Mouse (Mus musculus): ENCODE data around the gene Spred1. TPM values are rescaled to one million over a fixed set of nuclear protein-coding genes. Genes with fewer than 3 reads are reported as not detected.
A peak's percentile ranks its signal among the peaks of the same experiment; 100 is the strongest.

The Spred1 gene
- total RNA-seq, 2 experiments from 2014 or later, result 53.4 to 58.2 TPM

Small RNA genes lying within 50 kb of the gene (microRNA-seq; reads per million reads assigned to microRNA genes)
- gene Mir674, result 5,718 reads per million, percentile 91 among the genes with 10 or more reads in this experiment

Other genes starting within 250 kb of the Spred1 start
- gene Tmco5, start 242.7 kb upstream of the Spred1 start, total RNA-seq (2021), result under 1 TPM; 0.34 to 0.72 TPM
- gene Fam98b, start 128.4 kb downstream of the Spred1 start, total RNA-seq (2021), result 10 to 100 TPM; 63.0 to 63.1 TPM
- gene Rasgrp1, start 221.6 kb downstream of the Spred1 start, total RNA-seq (2021), result 10 to 100 TPM; 30.3 to 35.2 TPM